17 mouse cellular contexts compared by ENCODE assay signal in genomic region chr15:98887526-98887925, GRCm38 (mm10). TPM values are rescaled to one million over a fixed set of nuclear protein-coding genes. Genes with fewer than 3 reads are reported as not detected.
"Had no signal": no experiment of that assay in that cellular context is flagged by ENCODE, and none has a peak within 500 bp of the region (broad histone marks: within the 10 kb centered on the region; RNA-seq: fewer than 3 reads in every experiment).

No protein-coding gene starts in this region.

- H3K27me3 ChIP-seq: stomach, embryonic 15.5 days had no signal

- H3K9me3 ChIP-seq: midbrain, embryonic 10.5 days; midbrain, embryonic 12.5 days; neural tube, embryonic 12.5 days; stomach, embryonic 15.5 days had no signal

- H3K4me2 ChIP-seq: lung, embryonic 14.5 days; midbrain, embryonic 12.5 days; neural tube, embryonic 12.5 days; stomach, embryonic 15.5 days had no signal

- H3K9ac ChIP-seq: lung, embryonic 14.5 days; midbrain, embryonic 12.5 days; neural tube, embryonic 12.5 days; stomach, embryonic 15.5 days had no signal

- H3K4me3 ChIP-seq: midbrain, embryonic 10.5 days; midbrain, embryonic 12.5 days; neural tube, embryonic 12.5 days; stomach, embryonic 15.5 days had no signal

- H3K27ac ChIP-seq: midbrain, embryonic 10.5 days; midbrain, embryonic 12.5 days; neural tube, embryonic 12.5 days; stomach, embryonic 15.5 days; stomach, postnatal 0 days had no signal

- ATAC-seq: midbrain, embryonic 16.5 days had no signal

- H3K36me3 ChIP-seq: midbrain, embryonic 10.5 days; midbrain, embryonic 12.5 days; neural tube, embryonic 12.5 days; stomach, embryonic 15.5 days had no signal

- H3K4me1 ChIP-seq: midbrain, embryonic 12.5 days; neural tube, embryonic 12.5 days had no signal

- DNase-seq: lung, adult 18-20 months; lung, embryonic 14.5 days; lung, postnatal 10 days; lung, postnatal 4 days; midbrain, embryonic 14.5 days; right cerebral cortex, postnatal 14 days; thymus, adult 2 months; thymus, postnatal 25 days; thymus, postnatal 4 days had no signal

RNA-seq across cellular contexts. Expression of gene Dhh, which starts 10.8 kb away (rescaled TPM):
- total RNA-seq: megakaryocyte, adult 5-6 weeks; megakaryocyte-erythroid progenitor cell, adult 5-6 weeks had no signal
